Mouse (Mus musculus) stomach, adult 2 months (tissue): ENCODE results near the gene Phf1. TPM values are rescaled to one million over a fixed set of nuclear protein-coding genes. Genes with fewer than 3 reads are reported as not detected.

Source experiments
- polyA plus RNA-seq: library from polyadenylated mRNA; depleted of rRNA; stranded (reverse); fragments of >200 nt; gene quantifications from 2 replicates; pipeline ENCODE4 v1.2.3, GENCODE M21; 2012; rRNA removed

The Phf1 gene
- 33.1 and 53.3 TPM in 2 replicates for polyA plus RNA-seq

GRCm38 (mm10) chr17:26932839-26933398 is at the start of gene Phf1:
Phf1 (plus strand) TSS chr17:26933052.

DNA sequence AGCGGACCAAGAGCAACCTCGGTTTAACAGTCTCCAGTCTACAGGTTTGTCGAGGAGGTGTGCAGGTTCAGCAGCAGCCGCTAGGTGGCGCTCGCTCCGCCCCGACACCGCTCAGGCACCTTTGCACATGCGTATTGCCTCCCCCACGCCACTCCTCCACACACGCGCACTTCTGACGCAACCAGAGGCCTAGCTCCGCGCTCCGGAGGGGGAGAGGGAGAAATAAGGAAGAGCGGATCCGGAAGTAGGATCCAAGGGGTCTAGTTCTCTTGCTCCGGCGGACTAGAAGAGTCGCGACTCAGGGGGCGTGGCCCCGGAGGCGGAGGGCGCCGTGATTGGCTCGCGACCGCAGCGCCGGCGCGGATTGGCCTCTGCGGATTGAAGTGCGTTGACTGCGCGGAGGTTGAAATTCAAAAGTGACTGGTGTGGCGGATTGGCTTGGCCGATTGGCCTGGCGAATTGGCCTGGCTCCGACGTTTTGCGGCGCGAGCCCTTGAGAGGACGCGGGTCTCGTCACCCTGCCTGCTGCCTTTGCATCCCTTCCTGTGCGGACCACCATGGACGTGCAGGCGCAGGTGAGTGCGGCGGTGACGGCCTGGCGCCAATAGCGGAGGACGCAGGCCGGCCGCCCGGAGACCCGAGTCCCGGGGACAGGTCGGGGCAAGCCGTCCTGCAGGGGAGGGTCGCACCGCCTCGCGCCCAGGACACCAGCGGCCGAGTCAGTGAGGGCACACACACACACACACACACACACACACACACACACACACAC is 16.0 kb upstream of the Phf1 start, which contains the start of gene Kifc5b:
Kifc5b (plus strand) TSS at position 381 of the 772 bp plus-strand sequence.

DNA sequence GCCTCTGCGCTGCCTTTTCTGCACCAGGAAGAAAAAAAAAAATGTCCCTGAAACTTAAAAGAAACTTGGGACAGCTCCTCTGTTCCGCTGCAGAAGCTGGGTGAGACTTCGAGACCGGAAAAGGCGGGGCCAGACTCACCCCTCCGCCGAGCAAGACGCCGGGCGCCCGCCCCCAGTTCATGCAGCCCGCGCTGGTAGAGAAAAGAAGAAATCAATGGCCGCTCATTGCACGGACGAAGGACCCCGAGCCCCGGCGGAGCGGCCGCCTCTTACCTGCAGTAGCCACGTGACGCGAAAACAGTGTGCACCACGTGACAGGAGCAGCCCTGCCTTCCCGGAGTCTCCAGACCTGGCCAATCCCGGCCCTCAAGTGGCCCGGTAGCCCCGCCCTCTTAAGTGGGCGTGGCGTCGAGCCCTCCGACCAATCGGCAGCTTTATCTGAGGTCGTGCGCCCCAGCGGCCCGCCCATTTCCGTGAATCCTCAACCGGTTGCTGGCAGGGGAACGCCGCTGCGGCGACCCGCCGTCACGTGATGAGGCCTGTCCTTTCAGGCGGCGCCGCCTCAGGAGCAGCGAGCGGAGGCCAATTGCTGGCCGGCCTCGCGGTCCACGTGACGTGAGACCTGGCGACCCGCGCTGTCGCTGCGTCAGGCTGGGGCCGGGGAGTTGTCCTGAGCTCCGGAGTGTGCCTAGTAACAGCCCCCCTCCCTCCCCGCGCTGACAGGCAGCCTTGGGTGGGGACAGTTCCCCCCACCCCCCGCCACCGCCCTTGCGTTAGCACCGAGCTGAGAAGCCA is 6.5 kb downstream of the Phf1 start, which contains the start of gene Cuta:
Cuta (minus strand) TSS at position 392 of the 795 bp plus-strand sequence.

DNA sequence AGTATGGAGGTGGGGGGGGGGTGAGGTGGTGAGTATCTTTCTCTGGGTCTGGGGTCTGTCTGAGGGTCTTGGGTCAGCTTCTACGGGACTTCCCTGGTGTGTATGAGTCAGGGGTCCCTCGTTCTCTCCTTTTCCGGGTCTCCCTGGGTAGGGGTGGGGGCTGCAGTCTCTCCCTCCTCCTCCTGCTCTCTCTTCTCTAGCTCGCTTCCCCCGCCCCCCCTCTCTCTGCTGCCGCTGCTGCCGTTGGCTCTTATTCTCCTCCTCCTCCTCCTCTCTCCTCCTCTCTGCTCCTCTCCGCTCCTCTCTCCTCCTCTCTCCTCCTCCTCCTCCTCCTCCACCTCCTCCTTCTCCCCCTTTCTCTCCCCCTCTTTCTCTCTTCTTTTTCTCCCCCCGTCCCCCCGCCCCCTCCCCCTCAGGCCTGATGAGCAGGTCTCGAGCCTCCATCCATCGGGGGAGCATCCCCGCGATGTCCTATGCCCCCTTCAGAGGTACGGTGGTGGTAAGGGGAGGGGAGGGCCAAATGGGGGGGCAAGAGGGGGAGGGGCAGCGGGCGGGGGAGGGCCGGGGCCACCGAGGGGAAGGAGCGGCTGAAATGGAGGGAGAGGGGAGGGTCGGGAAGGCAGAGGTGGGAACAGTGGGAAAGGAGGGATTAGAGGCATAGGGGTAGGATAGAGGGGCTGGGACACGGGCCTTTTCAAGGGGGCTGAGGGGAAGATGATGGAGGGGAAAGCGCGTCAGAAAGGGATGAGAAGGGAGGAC is 8.4 kb downstream of the Phf1 start, which contains the start of gene Syngap1:
Syngap1 (plus strand) TSS at position 223 of the 759 bp plus-strand sequence.

GRCm38 (mm10) chr17:26972703-26973574 is 40.1 kb downstream of the Phf1 start, which contains the start of gene Zbtb9:
Zbtb9 (plus strand) TSS chr17:26973167.

Other genes with a start within 250 kb of the Phf1 start
- 0.52 and 0.53 TPM in 2 replicates for gene Crebrf, start 217.4 kb upstream of the Phf1 start, polyA plus RNA-seq
- 7.5 and 9.8 TPM in 2 replicates for gene Bnip1, start 152.0 kb upstream of the Phf1 start, polyA plus RNA-seq
- 1.7 and 1.8 TPM in 2 replicates for gene Nkx2-5, start 88.0 kb upstream of the Phf1 start, polyA plus RNA-seq
- gene Kifc5b, start 16.0 kb upstream of the Phf1 start, polyA plus RNA-seq: 1.3 and 1.7 TPM in 2 replicates
- 126 and 160 TPM in 2 replicates for gene Cuta, start 6.5 kb downstream of the Phf1 start, polyA plus RNA-seq
- gene Syngap1, start 8.2 kb downstream of the Phf1 start, polyA plus RNA-seq: 10.5 and 12.2 TPM in 2 replicates
- gene Zbtb9, start 40.1 kb downstream of the Phf1 start, polyA plus RNA-seq: 2.5 and 5.1 TPM in 2 replicates
- gene Bak1, start 96.0 kb downstream of the Phf1 start, polyA plus RNA-seq: 48.1 and 51.9 TPM in 2 replicates
- 45.1 and 52.3 TPM in 2 replicates for gene Itpr3, start 124.3 kb downstream of the Phf1 start, polyA plus RNA-seq
- gene Uqcc2, start 200.9 kb downstream of the Phf1 start, polyA plus RNA-seq: 55.2 and 79.2 TPM in 2 replicates
- 0.37 and 0.66 TPM in 2 replicates for gene Ip6k3, start 234.7 kb downstream of the Phf1 start, polyA plus RNA-seq